Mouse (Mus musculus): Measurements from ENCODE around the gene Gm4922. TPM values are rescaled to one million over a fixed set of nuclear protein-coding genes. Genes with fewer than 3 reads are reported as not detected.
A peak's percentile ranks its signal among the peaks of the same experiment; 100 is the strongest.

Gene Gm4922
- polyA plus RNA-seq, 1 experiment from 2014 or later = not detected

- Histone ChIP-seq H3K4me3 (no peak overlapping the region), H3K9me3 (no peaks in the 10 kb centered on the region), H3K36me3 (no peaks in the 10 kb centered on the region), H3K4me2 (replicated peaks) (no peak overlapping the region), H3K9ac (no peak overlapping the region), H3K27me3 (no peaks in the 10 kb centered on the region), H3K27ac (no peak overlapping the region), H3K4me1 (peaks cover 13% of the 10 kb centered on the region)
- 63% methylated on average over 3 of the region's 3 CpGs for WGBS
- ATAC-seq (ENCODE audit: low FRiP score, low read depth) = no peak
Measured at GRCm38 (mm10) chr10:18777546-18777945, 9.0 kb downstream of the Gm4922 start.

- Histone ChIP-seq H3K4me1 (peaks cover 15% of the 10 kb centered on the region), H3K27ac (no peak overlapping the region), H3K4me3 (no peak overlapping the region), H3K36me3 (no peaks in the 10 kb centered on the region), H3K27me3 (no peaks in the 10 kb centered on the region), H3K9me3 (no peaks in the 10 kb centered on the region), H3K9ac (no peak overlapping the region), H3K4me2 (replicated peaks) (no peak overlapping the region)
- no peak for ATAC-seq (ENCODE audit: low FRiP score, low read depth)
- 72% methylated on average over 4 of the region's 4 CpGs for WGBS
Measured at GRCm38 (mm10) chr10:18772537-18773179, 13.9 kb downstream of the Gm4922 start.

- no peak for ATAC-seq (ENCODE audit: low FRiP score, low read depth)
- H3K4me3 ChIP-seq = no peak overlapping the region
- H3K27me3 ChIP-seq = no peaks in the 10 kb centered on the region
- 53% methylated on average over 5 of the region's 5 CpGs for WGBS
- H3K9me3 ChIP-seq = no peaks in the 10 kb centered on the region; the same call in 1 of the 2 replicates
- no peak overlapping the region for H3K4me2 ChIP-seq (replicated peaks)
- H3K9ac ChIP-seq = no peak overlapping the region
- H3K36me3 ChIP-seq = no peaks in the 10 kb centered on the region
- no peak overlapping the region for H3K27ac ChIP-seq
- peaks cover 13% of the 10 kb centered on the region for H3K4me1 ChIP-seq
Measured at GRCm38 (mm10) chr10:18769909-18770308, 16.7 kb downstream of the Gm4922 start.

GRCm38 (mm10) chr10:18760241-18760640 is 26.4 kb downstream of the Gm4922 start:
- Histone ChIP-seq H3K27me3 (no peaks in the 10 kb centered on the region), H3K4me2 (replicated peaks) (no peak overlapping the region), H3K9me3 (peaks cover 4% of the 10 kb centered on the region; the same call in 1 of the 2 replicates), H3K4me3 (no peak overlapping the region), H3K36me3 (no peaks in the 10 kb centered on the region), H3K4me1 (no peaks in the 10 kb centered on the region), H3K9ac (no peak overlapping the region), H3K27ac (no peak overlapping the region)
- 48% methylated on average over 2 of the region's 2 CpGs for WGBS
- no peak for ATAC-seq (ENCODE audit: low FRiP score, low read depth)

GRCm38 (mm10) chr10:18750057-18750456 is 36.5 kb downstream of the Gm4922 start:
- H3K4me2 ChIP-seq (replicated peaks) = no peak overlapping the region
- ATAC-seq (ENCODE audit: low FRiP score, low read depth) = no peak
- H3K4me3 ChIP-seq = no peak overlapping the region
- no peaks in the 10 kb centered on the region for H3K9me3 ChIP-seq
- H3K9ac ChIP-seq = no peak overlapping the region
- H3K27me3 ChIP-seq = peaks cover 5% of the 10 kb centered on the region
- no peak overlapping the region for H3K27ac ChIP-seq
- 65% methylated on average over 4 of the region's 4 CpGs for WGBS
- no peaks in the 10 kb centered on the region for H3K36me3 ChIP-seq
- no peaks in the 10 kb centered on the region for H3K4me1 ChIP-seq

- Histone ChIP-seq H3K4me3 (peak within 1 kb of the TSS; percentile 54), H3K27ac (no peak within 1 kb of the TSS), H3K9ac (peak within 1 kb of the TSS; percentile 68), H3K36me3 (no peaks in the 10 kb centered on the region), H3K4me2 (replicated peaks) (peak within 1 kb of the TSS; percentile 95), H3K4me1 (peaks cover 12% of the 10 kb centered on the region; the same call in 1 of the 2 replicates), H3K27me3 (peaks cover 36% of the 10 kb centered on the region), H3K9me3 (no peaks in the 10 kb centered on the region)
- 1% methylated on average over 49 of the region's 50 CpGs for WGBS
- peak; percentile 69 for ATAC-seq (ENCODE audit: low FRiP score, low read depth)
Measured at GRCm38 (mm10) chr10:18743286-18744142, 43.1 kb downstream of the Gm4922 start, which contains the start of gene Arfgef3. Gene Arfgef3, minus strand, starts transcription at chr10:18743949.

- H3K36me3 ChIP-seq = no peaks in the 10 kb centered on the region
- peak overlapping the region; percentile 95; the same call in 1 of the 2 replicates for H3K4me2 ChIP-seq (replicated peaks)
- WGBS = 41% methylated on average over 6 of the region's 6 CpGs
- ATAC-seq (ENCODE audit: low FRiP score, low read depth) = no peak
- no peak overlapping the region for H3K27ac ChIP-seq
- no peak overlapping the region for H3K9ac ChIP-seq
- H3K9me3 ChIP-seq = no peaks in the 10 kb centered on the region
- peaks cover 36% of the 10 kb centered on the region for H3K27me3 ChIP-seq
- H3K4me3 ChIP-seq = no peak overlapping the region
- H3K4me1 ChIP-seq = peaks cover 12% of the 10 kb centered on the region; the same call in 1 of the 2 replicates
Measured at GRCm38 (mm10) chr10:18742086-18742485, 44.5 kb downstream of the Gm4922 start.

- no peak overlapping the region for H3K4me2 ChIP-seq (replicated peaks)
- H3K9ac ChIP-seq = no peak overlapping the region
- H3K36me3 ChIP-seq = no peaks in the 10 kb centered on the region
- peaks cover 12% of the 10 kb centered on the region; the same call in 1 of the 2 replicates for H3K4me1 ChIP-seq
- H3K27me3 ChIP-seq = peaks cover 36% of the 10 kb centered on the region
- no peaks in the 10 kb centered on the region for H3K9me3 ChIP-seq
- no peak for ATAC-seq (ENCODE audit: low FRiP score, low read depth)
- no peak overlapping the region for H3K27ac ChIP-seq
- H3K4me3 ChIP-seq = no peak overlapping the region
- WGBS = 81% methylated on average over 8 of the region's 8 CpGs
Measured at GRCm38 (mm10) chr10:18741024-18741423, 45.6 kb downstream of the Gm4922 start.

Other genes starting within 250 kb of the Gm4922 start
- 23.0 and 24.9 TPM in 2 replicates for gene Hebp2, start 240.7 kb downstream of the Gm4922 start, polyA plus RNA-seq (2015; fragmentation: Nextera tagmentation; extraction: Ambion mirVana)
- gene Arfgef3, start 42.8 kb downstream of the Gm4922 start, polyA plus RNA-seq (2015; fragmentation: Nextera tagmentation; extraction: Ambion mirVana) = 0.45 and 0.57 TPM in 2 replicates
- gene Perp, start 58.2 kb upstream of the Gm4922 start, polyA plus RNA-seq (2015; fragmentation: Nextera tagmentation; extraction: Ambion mirVana) = 119 and 130 TPM in 2 replicates
- gene Tnfaip3, start 228.9 kb upstream of the Gm4922 start, polyA plus RNA-seq (2015; fragmentation: Nextera tagmentation; extraction: Ambion mirVana) = 3.2 and 3.9 TPM in 2 replicates

Data from limb, embryonic 13.5 days (tissue).